Mouse (Mus musculus) erythroid progenitor cell, adult 5-6 weeks (primary cell): Measurements from ENCODE around the gene Hrk. TPM values are rescaled to one million over a fixed set of nuclear protein-coding genes. Genes with fewer than 3 reads are reported as not detected.

Source experiments
- ATAC-seq: replicated peaks from 2 replicates; pipeline ENCODE4 v1.8.0; 2016; ENCODE audit warnings: moderate number of reproducible peaks, mild to moderate bottlenecking, moderate TSS enrichment, inconsistent platforms; ENCODE audit not compliant: poor library complexity, low FRiP score, severe bottlenecking
- total RNA-seq, 2 experiments: library from RNA; stranded (forward) in 1 of 2; stranded (reverse) in 1 of 2; fragments of 150-400 nt in 1 of 2; fragments of 186-747, 209-891 nt in 1 of 2; gene quantifications; 2 replicates each; pipeline versions ENCODE4 v1.2.3 to v1.2.4; 2015 to 2017; ENCODE audit warnings: low replicate concordance in 2 of 2

Hrk gene
- total RNA-seq, 2 experiments from 2014 or later = not detected

DNA sequence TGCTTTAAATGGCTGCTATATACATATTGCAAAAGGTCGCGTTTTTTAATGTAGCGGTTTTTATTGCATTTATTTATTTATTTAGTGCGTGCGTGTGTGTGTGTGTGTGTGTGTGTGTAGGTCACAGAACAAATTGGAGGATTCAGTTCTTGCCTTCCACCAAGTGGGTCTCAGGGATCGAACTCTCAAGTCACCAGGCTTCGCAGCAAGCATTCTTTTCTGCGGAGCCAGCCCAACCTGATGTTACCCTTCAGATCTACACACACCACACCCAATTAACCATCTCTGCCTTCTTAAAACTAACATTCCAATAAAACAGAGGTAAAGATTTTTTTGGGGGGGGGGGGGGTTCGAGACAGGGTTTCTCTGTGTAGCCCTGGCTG lies 8.9 kb upstream of the Hrk start:
- ATAC-seq = no peak

DNA sequence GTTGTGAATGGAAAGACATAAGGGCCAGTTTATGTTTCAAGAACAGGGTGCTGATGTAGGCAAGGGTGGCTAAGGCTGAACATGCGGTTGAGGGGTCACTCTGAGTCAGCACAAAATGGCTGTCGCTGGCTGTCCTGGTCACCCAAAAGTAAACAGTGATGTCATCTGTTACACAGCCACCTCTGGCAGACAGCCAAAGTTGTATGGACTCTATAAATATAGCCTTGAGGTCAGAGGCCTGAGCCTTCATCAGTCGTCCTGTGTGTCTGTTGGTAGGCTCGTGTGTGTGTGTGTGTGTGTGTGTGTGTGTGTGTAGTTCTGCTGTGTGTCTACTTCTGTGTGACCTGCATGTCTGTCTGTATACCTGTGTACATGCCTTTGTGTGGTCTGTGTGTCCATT lies 7.5 kb upstream of the Hrk start:
- ATAC-seq = no peak

DNA sequence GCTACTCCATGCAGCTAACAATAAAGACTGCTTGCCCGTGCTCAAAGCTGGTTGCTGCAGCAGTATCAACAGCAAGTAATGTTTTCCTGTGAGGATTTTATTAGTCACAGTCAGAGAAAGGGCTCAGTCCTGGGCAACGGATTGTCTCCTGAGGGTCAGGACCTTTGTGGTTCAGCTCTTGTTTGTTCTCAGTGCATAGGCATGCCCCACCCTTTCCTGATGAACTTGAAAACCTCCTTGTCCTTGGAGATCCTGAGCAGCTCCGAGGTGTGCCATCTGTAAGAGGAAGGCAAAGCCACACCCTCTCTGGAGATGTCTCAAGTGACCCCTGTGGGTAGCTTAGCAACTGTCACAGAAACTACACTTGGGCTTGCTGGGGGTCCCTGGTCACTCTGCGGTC lies 3.8 kb upstream of the Hrk start:
- no peak for ATAC-seq

DNA sequence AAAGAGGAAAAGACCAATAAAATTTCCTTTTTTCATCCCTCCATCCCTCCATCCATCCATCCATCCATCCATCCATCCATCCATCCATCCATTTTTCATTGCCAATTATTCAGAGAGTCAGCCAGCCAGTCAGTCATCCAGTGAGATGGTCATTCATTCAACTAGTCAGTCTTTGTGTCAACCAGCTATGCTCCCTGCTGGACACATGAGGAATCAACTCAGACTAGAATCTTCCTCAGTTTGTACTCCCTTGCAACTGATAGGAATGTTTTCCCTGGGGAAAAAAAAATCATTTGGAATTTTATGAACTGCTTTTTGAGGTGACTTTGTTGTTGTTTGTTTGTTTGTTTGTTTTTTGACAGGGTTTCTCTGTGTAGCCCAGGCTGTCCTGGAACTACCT lies 1.0 kb downstream of the Hrk start:
- ATAC-seq = no peak

DNA sequence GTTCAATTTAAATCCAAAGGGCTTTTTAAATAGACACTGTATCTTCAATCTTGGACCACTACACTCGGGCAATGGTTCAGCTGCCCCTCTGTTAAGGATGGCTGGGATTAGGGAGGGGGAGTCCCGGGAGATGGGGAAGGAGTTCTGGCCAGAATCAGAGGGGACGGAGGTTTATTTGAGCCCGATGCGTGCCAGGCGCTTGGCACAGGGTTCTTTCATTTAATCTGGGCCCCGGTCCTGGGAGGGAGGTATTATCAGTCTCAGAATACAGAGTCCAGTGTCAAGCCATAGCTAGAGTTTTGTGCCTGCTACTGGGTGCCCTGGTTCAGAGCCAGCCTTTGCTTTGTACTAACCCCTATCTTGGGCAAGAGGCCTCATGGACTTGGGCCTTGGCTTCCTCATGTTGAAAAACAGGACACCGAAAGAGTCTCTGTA lies 3.1 kb downstream of the Hrk start:
- ATAC-seq = no peak

DNA sequence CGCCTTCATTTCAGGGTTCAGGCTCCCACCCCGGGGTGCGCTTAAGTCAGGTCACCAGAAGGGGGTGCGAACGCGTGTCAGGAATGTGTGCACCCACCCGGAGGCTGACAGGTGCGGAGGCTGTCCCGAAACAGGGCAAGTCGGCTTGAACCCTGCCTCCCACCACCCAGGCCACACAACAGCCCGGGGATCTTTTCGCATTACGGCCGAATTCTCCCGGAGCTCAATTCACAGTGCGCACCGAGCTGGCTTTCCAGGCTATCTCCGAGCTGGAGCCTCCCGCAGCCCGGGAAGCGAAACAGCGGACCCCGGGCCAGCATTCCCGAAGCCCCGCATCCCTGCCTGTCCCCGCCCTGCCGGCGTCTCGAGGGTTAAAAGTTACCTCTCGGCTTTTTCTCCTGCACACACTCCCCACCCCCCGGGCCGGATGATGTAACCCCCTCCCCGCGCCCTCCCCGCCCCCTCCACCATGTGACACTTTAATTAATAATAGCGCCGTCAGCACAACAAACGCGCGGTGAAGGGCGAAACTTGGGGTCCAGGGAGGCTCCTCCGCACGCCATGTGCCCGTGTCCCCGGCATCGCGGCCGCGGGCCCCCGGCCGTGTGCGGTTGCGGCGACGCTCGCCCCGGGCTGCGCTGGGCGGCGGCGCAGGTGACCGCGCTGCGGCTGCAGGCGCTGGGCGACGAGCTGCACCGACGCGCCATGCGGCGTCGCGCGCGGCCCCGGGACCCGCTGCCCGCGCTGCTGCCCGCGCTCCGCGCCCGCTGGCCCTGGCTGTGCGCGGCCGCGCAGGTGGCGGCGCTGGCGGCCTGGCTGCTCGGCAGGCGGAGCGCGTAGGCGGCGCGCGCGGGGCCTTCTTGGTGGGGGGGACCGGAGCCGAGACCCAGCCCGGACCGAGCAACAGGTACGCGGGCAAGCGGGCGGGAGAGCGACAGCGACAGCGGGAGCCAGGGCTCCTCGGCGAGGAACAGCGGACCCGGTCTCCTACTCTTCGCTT lies 5.1 kb downstream of the Hrk start:
- ATAC-seq = no peak

DNA sequence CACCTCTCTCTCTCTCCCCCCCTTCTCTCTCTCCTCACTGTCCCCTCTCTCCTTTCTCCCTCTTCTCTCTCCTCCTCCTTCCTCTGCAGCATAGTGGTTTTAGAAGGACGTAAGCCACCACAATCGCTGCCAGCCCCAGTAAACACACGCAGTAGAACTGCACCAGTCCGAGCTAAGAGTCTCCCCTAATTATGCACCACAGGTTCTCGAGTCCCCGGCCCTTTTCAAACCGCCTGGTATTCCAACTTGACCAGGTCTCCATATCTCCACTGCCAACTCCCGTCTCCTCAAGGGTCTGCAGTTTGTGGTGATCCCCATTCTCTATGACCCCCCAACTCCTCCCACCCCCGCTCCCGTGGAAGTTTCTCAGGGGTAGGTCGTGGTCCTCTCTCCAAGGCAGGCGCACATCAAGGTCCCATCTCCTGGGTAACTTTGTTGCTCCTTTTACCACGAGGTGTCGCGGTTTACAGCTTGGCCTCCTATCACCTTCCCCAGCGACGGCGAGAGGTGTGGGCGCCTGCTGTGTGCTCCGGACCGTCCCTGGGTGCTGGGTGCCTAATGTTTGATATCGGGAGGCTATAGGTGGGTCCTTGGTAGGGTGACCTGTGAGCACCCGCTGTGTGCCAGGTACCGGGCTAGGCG lies 6.6 kb downstream of the Hrk start:
- ATAC-seq = no peak

DNA sequence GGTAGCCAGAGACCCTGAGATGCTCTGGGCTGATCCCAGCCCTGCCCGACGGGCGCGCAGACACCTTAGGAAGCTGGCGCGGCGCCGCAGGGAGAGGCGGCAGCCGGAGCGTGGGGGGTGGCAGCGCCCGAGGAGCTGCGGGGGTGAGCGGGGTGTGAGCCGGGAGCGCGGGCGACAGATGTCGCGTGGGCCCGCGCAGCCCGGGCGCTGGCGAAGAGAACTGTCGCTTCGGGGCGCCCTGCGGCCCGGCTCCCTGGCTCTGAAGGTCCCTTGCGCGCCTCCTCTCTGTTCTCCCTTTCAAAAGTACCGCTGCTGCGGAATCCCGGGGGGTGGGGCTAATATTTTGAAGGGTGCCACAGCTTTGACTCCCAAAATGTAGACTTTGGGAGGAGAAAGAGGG lies 7.2 kb downstream of the Hrk start:
- ATAC-seq = no peak

DNA sequence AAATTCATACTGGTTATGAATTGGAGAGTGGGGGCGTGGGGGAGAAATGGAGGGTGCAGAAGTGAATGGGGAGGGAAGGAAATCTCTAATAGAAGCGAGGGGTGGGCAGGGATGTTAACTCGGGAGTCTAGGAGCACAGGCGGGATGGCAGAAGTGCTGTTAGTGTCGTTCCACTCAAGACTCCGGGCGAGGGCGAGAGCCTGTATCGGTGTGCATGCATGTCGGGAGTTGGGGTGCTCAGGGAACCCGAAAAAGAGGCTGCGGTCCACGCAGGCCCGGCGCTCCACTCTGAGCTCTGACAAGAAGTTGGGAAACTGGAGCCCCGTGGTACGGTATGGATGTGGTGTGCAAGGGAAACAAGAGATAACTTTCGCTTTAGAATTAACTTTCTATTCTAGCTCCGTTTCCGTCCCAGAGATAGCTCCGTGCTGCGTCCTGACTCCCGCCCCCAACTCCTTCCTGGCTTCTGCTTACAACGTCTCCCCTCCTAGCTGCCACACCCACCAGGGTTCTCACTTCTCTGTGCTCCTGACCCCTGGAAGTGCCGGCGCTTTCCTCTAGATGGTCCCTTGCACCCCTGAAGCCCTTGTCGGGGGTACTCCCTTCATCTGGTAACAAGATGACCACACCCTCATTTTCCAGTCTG lies 7.8 kb downstream of the Hrk start:
- ATAC-seq = no peak

DNA sequence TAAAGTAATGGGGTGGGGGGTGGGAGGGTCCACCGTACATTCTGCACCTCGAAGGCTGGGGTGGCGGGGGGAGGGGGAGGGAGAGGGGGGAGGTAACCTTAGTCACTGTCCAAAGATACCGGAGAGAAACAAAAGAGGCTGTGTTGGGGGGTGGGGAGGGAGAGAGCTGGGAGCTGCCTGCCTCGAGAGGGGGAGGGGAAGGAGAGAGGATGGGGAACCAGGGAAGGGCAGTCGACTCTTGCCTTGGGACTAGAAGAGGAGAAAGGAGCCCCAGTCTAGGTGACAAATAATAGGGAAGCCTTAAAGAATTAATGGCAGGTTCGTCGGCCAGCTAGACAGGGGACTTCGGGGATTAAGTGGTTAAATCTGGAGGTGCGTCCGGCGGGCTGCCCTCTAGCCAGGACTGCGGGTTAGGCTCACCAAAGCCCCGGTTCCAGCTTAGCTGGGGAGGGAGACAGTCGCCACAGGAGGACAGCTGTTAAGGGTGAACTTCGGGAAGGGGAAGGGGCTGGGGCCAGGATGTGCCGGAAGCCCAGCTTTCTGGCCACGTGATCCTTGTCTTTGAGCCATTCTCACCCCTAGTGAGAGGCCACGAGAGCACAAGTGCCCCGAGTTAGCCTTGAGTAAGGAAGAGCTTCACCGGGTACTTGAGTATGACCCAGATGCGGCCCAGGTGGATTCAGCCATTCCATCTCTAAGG lies 10.0 kb downstream of the Hrk start:
- no peak for ATAC-seq

DNA sequence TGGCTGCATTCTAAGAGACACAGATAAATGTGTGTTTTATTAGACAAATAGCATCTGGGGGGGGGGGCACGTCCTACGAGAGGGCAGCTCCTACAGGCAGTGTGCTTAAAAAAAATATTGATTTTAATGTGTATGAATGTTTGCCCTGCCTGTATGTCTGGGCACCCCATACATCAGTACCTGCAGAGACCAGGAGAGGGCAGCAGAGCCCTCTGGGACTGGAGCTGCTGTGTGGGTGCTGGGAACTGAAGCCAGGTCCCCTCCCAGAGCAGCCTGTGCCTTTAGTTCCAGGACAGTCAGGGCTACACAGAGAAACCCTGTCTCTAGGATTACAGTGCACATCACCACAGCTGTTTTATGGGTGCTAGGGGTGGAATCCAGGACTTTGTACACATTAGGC lies 10.7 kb downstream of the Hrk start:
- no peak for ATAC-seq

DNA sequence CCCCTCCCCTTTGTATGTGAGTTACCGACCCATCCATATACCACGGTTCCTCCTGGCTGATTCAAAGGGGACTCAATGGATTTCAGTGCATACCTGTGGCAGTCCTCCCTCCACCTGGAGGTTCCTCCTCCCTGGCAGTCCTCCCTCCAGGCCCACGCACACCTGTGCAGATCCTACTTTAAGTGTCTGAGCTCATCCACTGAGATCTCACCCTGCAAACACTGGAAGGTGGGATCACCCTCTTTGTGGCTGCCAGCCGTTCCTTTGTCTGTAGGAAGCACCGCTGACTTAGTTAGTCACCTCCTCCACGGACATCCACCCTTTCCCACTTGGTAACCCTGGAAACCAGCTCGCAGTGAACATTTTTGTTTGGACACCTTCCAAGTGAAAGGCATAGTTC lies 13.2 kb downstream of the Hrk start:
- no peak for ATAC-seq

DNA sequence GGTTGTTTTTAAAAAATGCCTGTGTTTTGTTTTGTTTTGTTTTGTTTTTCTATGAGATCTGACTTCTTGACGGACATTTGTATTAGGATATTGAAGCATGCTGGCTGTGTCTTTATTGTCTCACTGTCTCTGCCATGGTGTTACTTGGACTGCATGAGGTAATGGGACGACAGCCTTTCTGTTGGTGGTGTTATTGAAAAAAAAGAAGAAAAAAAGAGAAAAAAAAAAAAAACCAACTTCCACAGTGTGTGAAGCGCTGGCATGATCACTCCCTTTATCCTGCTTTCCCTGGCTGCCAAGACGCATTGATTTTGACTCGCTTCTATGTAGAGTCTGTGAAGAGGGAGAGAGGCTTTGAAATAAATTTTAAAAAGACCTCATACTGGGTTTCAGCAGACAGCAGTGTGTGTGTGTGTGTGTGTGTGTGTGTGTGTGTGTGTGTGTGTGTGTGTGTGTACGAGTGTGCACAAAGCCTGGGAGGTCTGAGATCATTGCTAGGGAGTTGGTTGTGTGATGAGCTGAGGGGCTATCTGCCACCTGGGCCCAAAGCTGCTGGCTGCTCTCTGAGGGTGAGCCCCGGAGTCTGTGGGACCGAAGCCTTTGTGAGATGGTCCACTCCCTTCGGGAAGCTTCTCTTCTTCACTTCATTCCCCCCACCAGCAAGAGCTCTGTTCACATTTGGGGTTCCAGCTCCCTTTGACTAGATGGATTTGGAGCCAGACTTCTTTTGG lies 22.6 kb downstream of the Hrk start:
- ATAC-seq = no peak

DNA sequence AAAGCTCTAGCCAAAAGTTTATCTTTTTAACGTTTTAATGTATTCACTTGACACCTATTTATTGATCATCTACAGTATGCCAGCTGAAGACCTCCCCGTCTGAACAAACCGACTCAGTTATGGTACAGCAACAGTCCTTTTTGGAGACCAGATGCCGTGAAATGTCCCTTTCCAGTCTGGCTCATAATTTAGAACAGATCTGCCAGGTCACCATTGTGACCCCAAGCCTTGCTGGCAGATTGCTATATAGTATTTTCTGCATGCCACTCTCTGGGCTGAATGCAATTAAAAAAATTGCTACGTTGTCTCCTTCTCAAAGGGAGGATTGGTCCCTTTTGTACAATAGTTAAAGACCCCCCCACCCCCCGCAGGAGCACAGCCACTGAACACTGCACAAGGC lies 23.9 kb downstream of the Hrk start:
- no peak for ATAC-seq

DNA sequence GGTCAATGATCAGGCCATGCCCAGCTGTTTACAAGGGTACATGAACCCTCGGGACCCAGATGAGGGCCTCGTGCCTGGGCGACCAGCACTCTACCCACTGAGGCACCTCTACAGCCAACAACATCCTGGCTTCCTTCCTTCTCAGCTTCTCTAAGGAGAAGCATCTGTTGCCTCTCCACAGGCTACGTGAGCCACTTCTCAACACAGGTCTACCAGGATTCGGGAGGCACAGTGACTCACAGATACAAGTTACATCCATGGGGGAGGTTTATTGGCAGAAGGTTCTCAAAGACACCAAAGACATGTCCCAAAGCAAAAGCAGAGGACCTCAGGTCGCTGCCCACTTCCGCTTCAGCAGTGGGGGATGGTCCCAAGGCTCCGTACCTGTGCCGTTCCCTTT lies 26.0 kb downstream of the Hrk start:
- no peak for ATAC-seq

DNA sequence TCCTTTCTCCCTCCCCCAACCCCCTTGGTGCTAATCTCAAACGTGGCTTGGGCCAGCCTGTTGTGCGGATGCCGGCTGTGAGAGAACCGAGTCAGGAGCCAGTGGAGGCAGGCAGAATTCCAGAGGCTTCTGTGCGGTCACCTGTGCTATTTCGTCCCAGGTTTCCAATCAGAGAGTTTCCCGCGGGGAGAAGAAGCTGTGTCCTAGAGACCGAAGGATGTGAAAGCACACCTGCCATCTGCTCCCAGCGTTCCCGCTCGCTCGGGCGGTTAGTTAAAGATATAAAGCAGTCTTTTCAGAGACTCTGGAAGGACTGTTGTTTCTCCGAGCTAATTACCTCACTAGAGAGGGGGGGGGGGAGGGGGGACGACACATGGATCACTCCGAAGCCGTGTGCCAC lies 27.8 kb downstream of the Hrk start:
- no peak for ATAC-seq

DNA sequence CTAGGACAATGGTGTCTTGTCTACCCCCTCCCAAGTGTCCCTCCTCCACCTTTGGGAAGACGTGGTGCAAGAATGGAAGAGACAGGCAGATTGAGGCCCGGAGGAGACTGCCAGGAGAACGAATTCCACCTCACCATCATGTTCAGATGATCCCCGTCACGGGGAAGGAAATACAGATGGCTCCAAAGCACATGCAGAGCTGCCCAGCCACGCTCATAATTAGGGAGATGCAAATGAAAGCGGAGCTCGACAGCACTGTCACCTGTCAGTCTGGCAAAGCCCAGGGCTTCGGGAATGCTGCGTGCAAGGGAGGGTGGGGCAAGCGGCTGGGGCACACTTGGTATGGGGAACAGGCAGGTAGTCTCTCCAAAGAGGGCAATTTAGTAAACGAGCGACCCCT lies 33.0 kb downstream of the Hrk start:
- no peak for ATAC-seq

DNA sequence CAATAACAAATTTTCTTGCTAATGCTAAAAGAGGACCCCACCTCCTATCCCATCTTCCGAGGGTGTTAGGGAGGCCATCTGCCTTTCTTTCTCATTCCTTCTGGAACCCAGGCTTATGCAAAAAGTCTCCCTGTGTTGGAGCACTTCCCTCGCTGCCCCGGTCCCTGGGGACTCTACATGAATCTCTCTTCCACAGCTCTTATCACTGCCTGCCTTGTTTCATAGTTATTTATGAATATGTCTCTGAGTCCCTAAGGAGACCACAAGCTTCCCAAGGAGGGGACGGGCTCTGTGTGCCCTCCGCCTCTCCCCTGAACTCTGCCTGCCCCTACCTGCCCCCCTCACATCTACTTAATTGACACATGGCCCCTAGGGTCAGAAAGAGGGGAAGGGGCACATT lies 35.2 kb downstream of the Hrk start:
- ATAC-seq = no peak

DNA sequence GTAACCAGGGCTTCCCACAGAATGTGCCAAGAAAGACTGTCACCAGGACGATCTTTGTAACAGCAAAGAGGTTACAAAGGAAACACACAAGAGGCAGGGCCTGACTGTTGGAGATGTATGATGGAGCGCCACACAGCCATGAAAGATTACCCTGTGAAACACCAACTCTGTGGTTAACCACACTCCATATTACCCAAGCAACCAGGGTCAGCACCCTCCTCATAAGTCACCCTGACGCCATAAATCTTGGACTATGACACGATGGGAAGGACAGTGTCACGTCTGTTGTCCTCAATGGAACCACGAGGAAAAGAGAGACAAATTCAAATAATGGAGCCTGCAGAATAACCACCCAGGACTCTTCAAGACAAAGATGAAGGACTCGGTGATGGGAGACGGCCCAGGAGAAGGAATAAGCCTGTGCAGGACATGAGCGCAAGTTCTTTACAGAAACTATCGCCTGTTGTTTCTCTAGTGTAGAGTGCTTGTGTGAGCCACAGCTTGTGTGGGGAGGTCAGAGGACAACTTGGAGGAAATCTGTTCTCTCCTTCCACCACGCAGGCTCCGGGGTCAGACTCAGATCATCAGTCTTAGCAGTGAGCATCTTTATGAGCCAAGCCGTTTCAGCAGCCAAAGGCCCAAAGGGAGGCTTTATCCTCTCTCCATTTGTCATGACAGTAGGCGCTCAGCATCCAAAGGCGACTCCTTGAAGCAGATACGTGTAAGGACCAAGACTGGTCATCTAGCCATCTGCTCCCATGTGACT lies 40.4 kb downstream of the Hrk start:
- no peak for ATAC-seq
